Mouse (Mus musculus) embryonic facial prominence, embryonic 14.5 days (tissue): ENCODE data around the gene Hoxd8. TPM values are rescaled to one million over a fixed set of nuclear protein-coding genes. Genes with fewer than 3 reads are reported as not detected.

Experiments used
- ATAC-seq: fragments of 200-750 bp; cut with Nextera tagmentation; 2 replicates; pipeline ENCODE4 v1.8.0; 2017; ENCODE audit warnings: low read depth, moderate number of reproducible peaks, moderate TSS enrichment
- DNase-seq: peaks from one replicate; pipeline ENCODE4 v3.0.0-alpha.2; 2015; ENCODE audit warnings: low spot score
- H3K27ac ChIP-seq: fragments of 300-500 bp; sonication (generic); replicated peaks from 2 replicates; pipeline ENCODE4 v1.5.1; 2014; ENCODE audit warnings: low read depth, mild to moderate bottlenecking, low read length, moderate library complexity
- H3K27me3 ChIP-seq: fragments of 300-500 bp; sonication (generic); replicated peaks from 2 replicates; pipeline ENCODE4 v1.6.1; 2014; ENCODE audit warnings: low read length; ENCODE audit not compliant: control insufficient read depth, insufficient read depth
- H3K36me3 ChIP-seq: fragments of 300-500 bp; sonication (generic); 2 replicates; pipeline ENCODE4 v1.6.1; 2014; ENCODE audit warnings: low read length, mixed read lengths; ENCODE audit not compliant: control insufficient read depth, insufficient read depth
- H3K4me1 ChIP-seq: fragments of 300-500 bp; sonication (generic); 2 replicates; pipeline ENCODE4 v1.6.1; 2014; ENCODE audit warnings: antibody characterized with exemption, low read length; ENCODE audit not compliant: control insufficient read depth, insufficient read depth
- H3K4me2 ChIP-seq: fragments of 300-500 bp; sonication (generic); 2 replicates; pipeline ENCODE4 v1.6.1; 2014; ENCODE audit warnings: low read depth, mild to moderate bottlenecking, low read length, moderate library complexity, mixed read lengths
- H3K4me3 ChIP-seq: fragments of 300-500 bp; sonication (generic); 2 replicates; pipeline ENCODE4 v1.5.1; 2014; ENCODE audit warnings: low read depth, mild to moderate bottlenecking, low read length
- H3K9ac ChIP-seq: fragments of 300-500 bp; sonication (generic); 2 replicates; pipeline ENCODE4 v1.6.1; 2014; ENCODE audit warnings: low read depth, mild to moderate bottlenecking, low read length, moderate library complexity, mixed read lengths
- H3K9me3 ChIP-seq: fragments of 300-500 bp; sonication (generic); 2 replicates; pipeline ENCODE4 v1.6.1; 2016; ENCODE audit warnings: low read length; ENCODE audit not compliant: control insufficient read depth
- WGBS: fragments of 180-500 bp; shearing (Covaris S2); extraction: QIAGEN DNeasy Blood & Tissue Kit; methylation state at CpG from one replicate; pipeline ENCODE4 v1.1.7; 2014; 5-methylcytosine and 5-hydroxymethylcytosine counted together
- polyA plus RNA-seq: library from polyadenylated mRNA; unstranded; fragments of >200 nt; fragmentation: Nextera tagmentation; extraction: Ambion mirVana; gene quantifications from 2 replicates; pipeline ENCODE4 v1.2.1, GENCODE M21; 2014

The Hoxd8 gene
- polyA plus RNA-seq, 1 experiment from 2014 or later = 8.7 TPM

DNA sequence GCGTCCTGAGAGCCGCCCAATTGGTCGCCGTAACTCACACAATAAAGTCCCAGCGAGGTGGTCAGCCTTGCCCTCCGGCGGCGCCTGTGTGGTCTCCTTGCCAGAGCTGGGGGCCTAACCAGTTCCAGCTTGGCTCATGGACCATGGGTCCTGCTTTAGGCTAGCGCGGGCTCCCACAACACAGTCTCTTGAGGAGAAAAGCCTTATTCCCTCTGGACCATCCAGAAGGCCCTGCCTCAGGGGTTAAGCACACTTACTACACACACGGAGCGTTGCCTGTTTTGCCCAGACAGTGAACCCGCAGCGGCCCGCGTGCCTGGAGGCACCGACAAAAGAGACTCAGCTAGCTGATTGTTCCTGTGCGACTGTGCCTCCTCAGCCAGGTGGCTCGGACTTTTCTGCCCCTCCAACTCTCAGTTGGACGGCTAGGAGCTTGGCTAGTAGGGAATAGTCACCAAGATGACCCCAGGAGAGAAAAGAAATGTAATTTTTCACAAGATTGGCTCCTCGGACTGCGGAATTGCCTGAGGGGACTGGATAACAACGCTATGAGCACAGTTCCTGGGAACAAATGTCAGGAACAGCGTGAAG, 30.5 kb upstream of the Hoxd8 start:
- ATAC-seq (no peak), DNase-seq (no peak)
- no peak overlapping the region for H3K4me2 ChIP-seq
- H3K27me3 ChIP-seq = peaks cover 100% of the 10 kb centered on the region
- H3K9me3 ChIP-seq = no peaks in the 10 kb centered on the region
- no peak overlapping the region for H3K27ac ChIP-seq
- H3K4me3 ChIP-seq = no peak overlapping the region
- H3K9ac ChIP-seq = no peak overlapping the region
- 1% methylated on average over 24 of the region's 24 CpGs for WGBS
- H3K4me1 ChIP-seq = peaks cover 4% of the 10 kb centered on the region; the same call in 1 of the 2 replicates
- H3K36me3 ChIP-seq = no peaks in the 10 kb centered on the region

DNA sequence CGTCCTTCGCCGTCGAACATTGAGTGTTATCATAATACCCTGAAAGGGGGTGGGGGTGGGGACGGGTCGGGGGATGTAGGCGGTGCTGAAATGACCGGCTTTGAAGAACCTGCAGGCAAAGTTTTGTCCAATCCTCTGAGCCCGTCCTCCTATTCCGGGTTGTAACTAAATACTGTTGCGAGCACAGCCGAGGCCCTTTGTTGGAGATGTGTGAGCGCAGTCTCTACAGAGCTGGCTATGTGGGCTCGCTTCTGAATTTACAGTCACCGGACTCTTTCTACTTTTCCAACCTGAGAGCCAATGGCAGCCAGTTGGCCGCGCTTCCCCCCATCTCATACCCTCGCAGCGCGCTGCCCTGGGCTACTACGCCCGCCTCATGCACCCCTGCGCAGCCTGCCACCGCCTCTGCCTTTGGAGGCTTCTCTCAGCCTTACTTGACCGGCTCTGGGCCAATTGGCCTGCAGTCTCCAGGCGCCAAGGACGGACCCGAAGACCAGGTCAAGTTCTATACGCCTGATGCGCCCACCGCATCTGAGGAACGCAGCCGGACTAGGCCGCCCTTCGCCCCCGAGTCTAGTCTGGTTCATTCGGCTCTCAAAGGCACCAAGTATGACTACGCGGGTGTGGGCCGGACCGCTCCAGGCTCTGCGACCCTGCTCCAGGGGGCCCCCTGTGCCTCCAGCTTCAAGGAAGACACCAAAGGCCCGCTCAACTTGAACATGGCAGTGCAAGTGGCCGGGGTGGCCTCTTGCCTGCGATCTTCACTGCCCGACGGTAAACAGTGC, 29.3 kb upstream of the Hoxd8 start, which contains the start of gene Hoxd12:
Hoxd12 (plus strand) TSS at position 133 of the 785 bp plus-strand sequence.
- Histone ChIP-seq H3K27ac (no peak within 1 kb of the TSS), H3K4me2 (no peak within 1 kb of the TSS), H3K9me3 (no peaks in the 10 kb centered on the region), H3K27me3 (peaks cover 100% of the 10 kb centered on the region), H3K9ac (no peak within 1 kb of the TSS), H3K4me1 (peaks cover 4% of the 10 kb centered on the region; the same call in 1 of the 2 replicates), H3K4me3 (no peak within 1 kb of the TSS), H3K36me3 (no peaks in the 10 kb centered on the region)
- DNase-seq = no peak
- ATAC-seq = no peak
- WGBS = 1% methylated on average over 46 of the region's 47 CpGs

- no peak overlapping the region for H3K27ac ChIP-seq
Measured at GRCm38 (mm10) chr2:74675666-74676282, 28.6 kb upstream of the Hoxd8 start.

GRCm38 (mm10) chr2:74676376-74677052, 27.9 kb upstream of the Hoxd8 start:
- Histone ChIP-seq H3K4me3 (no peak overlapping the region), H3K4me2 (no peak overlapping the region)

More at GRCm38 (mm10) chr2:74675666-74676282, 28.6 kb upstream of the Hoxd8 start:
- Histone ChIP-seq H3K4me3 (no peak overlapping the region), H3K9ac (no peak overlapping the region), H3K36me3 (no peaks in the 10 kb centered on the region), H3K9me3 (no peaks in the 10 kb centered on the region), H3K4me2 (no peak overlapping the region), H3K4me1 (peaks cover 4% of the 10 kb centered on the region; the same call in 1 of the 2 replicates), H3K27me3 (peaks cover 100% of the 10 kb centered on the region)
- 3% methylated on average over 20 of the region's 24 CpGs for WGBS
- ATAC-seq (no peak), DNase-seq (no peak)

GRCm38 (mm10) chr2:74677106-74677505, 27.3 kb upstream of the Hoxd8 start:
- H3K4me3 ChIP-seq = no peak overlapping the region
- no peaks in the 10 kb centered on the region for H3K36me3 ChIP-seq
- H3K9ac ChIP-seq = no peak overlapping the region
- no peaks in the 10 kb centered on the region for H3K9me3 ChIP-seq
- H3K27ac ChIP-seq = no peak overlapping the region
- WGBS = 4% methylated on average over 2 of the region's 2 CpGs
- H3K4me1 ChIP-seq = peaks cover 4% of the 10 kb centered on the region; the same call in 1 of the 2 replicates
- H3K4me2 ChIP-seq = no peak overlapping the region
- DNase-seq = no peak
- no peak for ATAC-seq
- peaks cover 100% of the 10 kb centered on the region for H3K27me3 ChIP-seq

More at GRCm38 (mm10) chr2:74676376-74677052, 27.9 kb upstream of the Hoxd8 start:
- H3K9ac ChIP-seq = no peak overlapping the region
- no peaks in the 10 kb centered on the region for H3K36me3 ChIP-seq
- ATAC-seq = no peak
- no peak overlapping the region for H3K27ac ChIP-seq
- H3K4me1 ChIP-seq = peaks cover 4% of the 10 kb centered on the region; the same call in 1 of the 2 replicates
- no peak for DNase-seq
- H3K27me3 ChIP-seq = peaks cover 100% of the 10 kb centered on the region
- no peaks in the 10 kb centered on the region for H3K9me3 ChIP-seq
- WGBS = 6% methylated on average over 9 of the region's 9 CpGs

DNA sequence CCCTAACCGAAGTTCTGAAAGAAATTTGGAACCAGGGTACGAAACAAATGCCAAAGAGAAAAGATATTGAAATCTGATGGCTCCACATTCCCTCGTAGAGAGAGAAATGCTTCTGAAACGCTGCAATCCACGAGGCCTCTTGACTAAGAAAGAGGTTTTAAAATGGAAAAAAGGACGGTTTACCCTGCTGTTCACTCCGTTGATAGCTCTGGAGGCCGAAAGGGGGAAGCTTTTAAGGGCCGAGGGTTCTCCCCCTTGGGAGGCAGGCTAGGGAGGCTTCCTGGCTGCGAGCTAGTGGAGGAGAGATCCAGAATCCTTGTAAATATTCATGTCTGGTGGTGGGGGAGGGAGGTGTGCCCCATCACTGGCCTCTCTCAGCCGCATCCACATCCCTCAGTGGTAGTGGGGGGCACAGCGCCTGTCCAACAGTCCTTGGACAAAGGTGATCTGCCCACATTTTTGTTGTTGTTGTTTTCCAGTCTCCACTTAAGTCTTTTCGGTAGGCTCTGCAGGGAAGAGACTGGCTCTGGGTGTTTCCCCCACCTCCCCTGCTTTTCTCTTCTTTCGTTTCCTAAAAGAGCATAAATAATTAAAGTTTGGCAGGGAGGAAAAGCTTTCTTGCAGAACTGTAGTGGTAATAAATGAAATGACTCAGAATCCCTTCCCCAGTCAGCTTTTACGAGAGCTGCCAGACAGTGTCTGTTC, 25.4 kb upstream of the Hoxd8 start, which contains the start of gene Hoxd11:
Hoxd11 (plus strand) TSS at position 667 of the 705 bp plus-strand sequence.
- Histone ChIP-seq H3K27me3 (peaks cover 100% of the 10 kb centered on the region), H3K4me3 (0 out of 2 replicates have a peak within 1 kb of the TSS, but pooled peaks have one; percentile 3), H3K27ac (no peak within 1 kb of the TSS), H3K9ac (no peak within 1 kb of the TSS), H3K36me3 (no peaks in the 10 kb centered on the region), H3K4me1 (0 out of 2 replicates have a peak, but pooled peaks cover 4% of the 10 kb centered on the region), H3K4me2 (no peak within 1 kb of the TSS), H3K9me3 (no peaks in the 10 kb centered on the region)
- DNase-seq = no peak
- no peak for ATAC-seq
- 1% methylated on average over 14 of the region's 15 CpGs for WGBS

DNA sequence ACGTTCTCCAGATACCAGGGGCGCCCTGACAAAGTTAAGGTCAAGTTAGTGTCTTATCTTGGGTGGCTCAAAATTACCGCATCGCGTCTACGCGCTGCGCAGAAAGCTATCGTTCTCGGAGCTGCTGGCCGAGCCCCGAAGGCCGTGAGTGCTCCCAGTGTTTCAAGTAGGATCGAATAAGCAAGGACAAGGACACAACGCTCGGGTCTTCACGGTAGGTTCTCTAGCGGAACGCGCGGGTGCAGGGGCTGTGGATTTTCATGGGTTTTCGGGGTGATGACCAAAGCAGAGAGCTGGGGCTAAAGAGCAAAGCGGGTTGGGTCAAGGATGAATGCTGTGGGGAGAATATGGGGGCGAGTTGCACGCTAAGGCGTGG, 24.8 kb upstream of the Hoxd8 start:
- Histone ChIP-seq H3K4me1 (0 out of 2 replicates have a peak, but pooled peaks cover 4% of the 10 kb centered on the region), H3K9ac (no peak overlapping the region), H3K4me3 (0 out of 2 replicates have a peak overlapping the region, but pooled peaks have one; percentile 3), H3K27ac (no peak overlapping the region), H3K9me3 (no peaks in the 10 kb centered on the region), H3K36me3 (no peaks in the 10 kb centered on the region), H3K4me2 (no peak overlapping the region), H3K27me3 (peaks cover 100% of the 10 kb centered on the region)
- under 1% methylated on average over 26 of the region's 26 CpGs for WGBS
- DNase-seq = no peak
- no peak for ATAC-seq
